Mouse (Mus musculus): Measurements from ENCODE around the gene C1qtnf1. TPM values are rescaled to one million over a fixed set of nuclear protein-coding genes. Genes with fewer than 3 reads are reported as not detected.

C1qtnf1 gene
- polyA plus RNA-seq, 1 experiment, result 10.5 TPM

- no peaks in the 10 kb centered on the region for H3K27me3 ChIP-seq (ENCODE audit: control insufficient read depth, insufficient read depth, low read length)
- no peak overlapping the region for H3K4me3 ChIP-seq (ENCODE audit: extremely low read depth, insufficient read depth, insufficient read length)
- H3K4me1 ChIP-seq (ENCODE audit: control insufficient read depth, insufficient read depth, insufficient read length), result no peaks in the 10 kb centered on the region; the same call in 1 of the 2 replicates
- WGBS, result 91% methylated on average over 10 of the region's 10 CpGs
- no peak overlapping the region for H3K27ac ChIP-seq (ENCODE audit: insufficient read depth, low read length)
- no peak for TF ChIP-seq CTCF (IDR thresholded peaks at IDR 0.05; ENCODE audit: extremely low read depth, insufficient read depth, insufficient read length, insufficient replicate concordance)
- no peak for TF ChIP-seq POLR2A (IDR thresholded peaks at IDR 0.05; ENCODE audit: low read depth, low read length)
- no peak for DNase-seq (ENCODE audit: low read depth in 1 of 2, low spot score in 2 of 2)
- peaks cover 33% of the 10 kb centered on the region for H3K36me3 ChIP-seq (ENCODE audit: control insufficient read depth, insufficient read depth, low read length)
These were observed 17.5 kb upstream of the C1qtnf1 start for GRCm38 (mm10) chr11:118410479-118410878.

- Histone ChIP-seq H3K27me3 (ENCODE audit: control insufficient read depth, insufficient read depth, low read length) (no peaks in the 10 kb centered on the region), H3K4me3 (ENCODE audit: extremely low read depth, insufficient read depth, insufficient read length) (no peak overlapping the region), H3K36me3 (ENCODE audit: control insufficient read depth, insufficient read depth, low read length) (peaks cover 35% of the 10 kb centered on the region), H3K4me1 (ENCODE audit: control insufficient read depth, insufficient read depth, insufficient read length) (no peaks in the 10 kb centered on the region; the same call in 1 of the 2 replicates), H3K27ac (ENCODE audit: insufficient read depth, low read length) (no peak overlapping the region)
- DNase-seq (ENCODE audit: low read depth in 1 of 2, low spot score in 2 of 2), result no peak
- TF ChIP-seq CTCF (IDR thresholded peaks at IDR 0.05; ENCODE audit: extremely low read depth, insufficient read depth, insufficient read length, insufficient replicate concordance) (no peak), POLR2A (IDR thresholded peaks at IDR 0.05; ENCODE audit: low read depth, low read length) (no peak)
- WGBS, result 95% methylated on average over 8 of the region's 8 CpGs
These were observed 16.7 kb upstream of the C1qtnf1 start for GRCm38 (mm10) chr11:118411271-118411670.

GRCm38 (mm10) chr11:118412601-118413000 is 15.4 kb upstream of the C1qtnf1 start:
- H3K27ac ChIP-seq (ENCODE audit: insufficient read depth, low read length), result no peak overlapping the region
- H3K27me3 ChIP-seq (ENCODE audit: control insufficient read depth, insufficient read depth, low read length), result no peaks in the 10 kb centered on the region
- peaks cover 24% of the 10 kb centered on the region for H3K36me3 ChIP-seq (ENCODE audit: control insufficient read depth, insufficient read depth, low read length)
- 86% methylated on average over 2 of the region's 2 CpGs for WGBS
- no peak for TF ChIP-seq CTCF (IDR thresholded peaks at IDR 0.05; ENCODE audit: extremely low read depth, insufficient read depth, insufficient read length, insufficient replicate concordance)
- TF ChIP-seq POLR2A (IDR thresholded peaks at IDR 0.05; ENCODE audit: low read depth, low read length), result no peak
- H3K4me3 ChIP-seq (ENCODE audit: extremely low read depth, insufficient read depth, insufficient read length), result no peak overlapping the region
- DNase-seq (ENCODE audit: low read depth in 1 of 2, low spot score in 2 of 2), result no peak
- H3K4me1 ChIP-seq (ENCODE audit: control insufficient read depth, insufficient read depth, insufficient read length), result peaks cover 3% of the 10 kb centered on the region

- no peak overlapping the region for H3K27ac ChIP-seq (ENCODE audit: insufficient read depth, low read length)
- 72% methylated on average over 4 of the region's 4 CpGs for WGBS
- peaks cover 7% of the 10 kb centered on the region for H3K4me1 ChIP-seq (ENCODE audit: control insufficient read depth, insufficient read depth, insufficient read length)
- no peak overlapping the region for H3K4me3 ChIP-seq (ENCODE audit: extremely low read depth, insufficient read depth, insufficient read length)
- H3K36me3 ChIP-seq (ENCODE audit: control insufficient read depth, insufficient read depth, low read length), result peaks cover 24% of the 10 kb centered on the region
- TF ChIP-seq POLR2A (IDR thresholded peaks at IDR 0.05; ENCODE audit: low read depth, low read length) (no peak), CTCF (IDR thresholded peaks at IDR 0.05; ENCODE audit: extremely low read depth, insufficient read depth, insufficient read length, insufficient replicate concordance) (no peak)
- no peak for DNase-seq (ENCODE audit: low read depth in 1 of 2, low spot score in 2 of 2)
- H3K27me3 ChIP-seq (ENCODE audit: control insufficient read depth, insufficient read depth, low read length), result no peaks in the 10 kb centered on the region
These were observed 14.9 kb upstream of the C1qtnf1 start for GRCm38 (mm10) chr11:118413055-118413454.

- Histone ChIP-seq H3K27me3 (ENCODE audit: control insufficient read depth, insufficient read depth, low read length) (no peaks in the 10 kb centered on the region), H3K4me3 (ENCODE audit: extremely low read depth, insufficient read depth, insufficient read length) (no peak overlapping the region), H3K36me3 (ENCODE audit: control insufficient read depth, insufficient read depth, low read length) (peaks cover 20% of the 10 kb centered on the region), H3K4me1 (ENCODE audit: control insufficient read depth, insufficient read depth, insufficient read length) (peaks cover 10% of the 10 kb centered on the region), H3K27ac (ENCODE audit: insufficient read depth, low read length) (no peak overlapping the region)
- TF ChIP-seq CTCF (IDR thresholded peaks at IDR 0.05; ENCODE audit: extremely low read depth, insufficient read depth, insufficient read length, insufficient replicate concordance) (no peak), POLR2A (IDR thresholded peaks at IDR 0.05; ENCODE audit: low read depth, low read length) (no peak)
- WGBS, result 94% methylated on average over 5 of the region's 5 CpGs
- DNase-seq (ENCODE audit: low read depth in 1 of 2, low spot score in 2 of 2), result no peak
These were observed 13.7 kb upstream of the C1qtnf1 start for GRCm38 (mm10) chr11:118414270-118414669.

GRCm38 (mm10) chr11:118415630-118416029 is 12.4 kb upstream of the C1qtnf1 start:
- H3K36me3 ChIP-seq (ENCODE audit: control insufficient read depth, insufficient read depth, low read length), result peaks cover 13% of the 10 kb centered on the region
- no peak overlapping the region for H3K4me3 ChIP-seq (ENCODE audit: extremely low read depth, insufficient read depth, insufficient read length)
- H3K27me3 ChIP-seq (ENCODE audit: control insufficient read depth, insufficient read depth, low read length), result no peaks in the 10 kb centered on the region
- 85% methylated on average over 6 of the region's 6 CpGs for WGBS
- H3K4me1 ChIP-seq (ENCODE audit: control insufficient read depth, insufficient read depth, insufficient read length), result peaks cover 13% of the 10 kb centered on the region
- DNase-seq (ENCODE audit: low read depth in 1 of 2, low spot score in 2 of 2), result no peak
- no peak overlapping the region for H3K27ac ChIP-seq (ENCODE audit: insufficient read depth, low read length)
- no peak for TF ChIP-seq POLR2A (IDR thresholded peaks at IDR 0.05; ENCODE audit: low read depth, low read length)
- no peak for TF ChIP-seq CTCF (IDR thresholded peaks at IDR 0.05; ENCODE audit: extremely low read depth, insufficient read depth, insufficient read length, insufficient replicate concordance)

- WGBS, result 88% methylated on average over 7 of the region's 7 CpGs
- DNase-seq (ENCODE audit: low read depth in 1 of 2, low spot score in 2 of 2), result no peak
- no peak overlapping the region for H3K27ac ChIP-seq (ENCODE audit: insufficient read depth, low read length)
- H3K4me1 ChIP-seq (ENCODE audit: control insufficient read depth, insufficient read depth, insufficient read length), result peaks cover 13% of the 10 kb centered on the region
- no peaks in the 10 kb centered on the region for H3K27me3 ChIP-seq (ENCODE audit: control insufficient read depth, insufficient read depth, low read length)
- H3K36me3 ChIP-seq (ENCODE audit: control insufficient read depth, insufficient read depth, low read length), result peaks cover 9% of the 10 kb centered on the region
- no peak overlapping the region for H3K4me3 ChIP-seq (ENCODE audit: extremely low read depth, insufficient read depth, insufficient read length)
- no peak for TF ChIP-seq CTCF (IDR thresholded peaks at IDR 0.05; ENCODE audit: extremely low read depth, insufficient read depth, insufficient read length, insufficient replicate concordance)
- TF ChIP-seq POLR2A (IDR thresholded peaks at IDR 0.05; ENCODE audit: low read depth, low read length), result no peak
These were observed 12.0 kb upstream of the C1qtnf1 start for GRCm38 (mm10) chr11:118416046-118416445.

Data from spleen, adult 2 months (tissue).